Mouse (Mus musculus) embryonic facial prominence, embryonic 14.5 days (tissue): ENCODE results near the gene Slc39a1. TPM values are rescaled to one million over a fixed set of nuclear protein-coding genes. Genes with fewer than 3 reads are reported as not detected.

Experiments used
- ATAC-seq: fragments of 200-750 bp; cut with Nextera tagmentation; 2 replicates; pipeline ENCODE4 v1.8.0; 2017; ENCODE audit warnings: low read depth, moderate number of reproducible peaks, moderate TSS enrichment
- DNase-seq: peaks from one replicate; pipeline ENCODE4 v3.0.0-alpha.2; 2015; ENCODE audit warnings: low spot score
- H3K27ac ChIP-seq: fragments of 300-500 bp; sonication (generic); replicated peaks from 2 replicates; pipeline ENCODE4 v1.5.1; 2014; ENCODE audit warnings: low read depth, mild to moderate bottlenecking, low read length, moderate library complexity
- H3K27me3 ChIP-seq: fragments of 300-500 bp; sonication (generic); replicated peaks from 2 replicates; pipeline ENCODE4 v1.6.1; 2014; ENCODE audit warnings: low read length; ENCODE audit not compliant: control insufficient read depth, insufficient read depth
- H3K36me3 ChIP-seq: fragments of 300-500 bp; sonication (generic); 2 replicates; pipeline ENCODE4 v1.6.1; 2014; ENCODE audit warnings: low read length, mixed read lengths; ENCODE audit not compliant: control insufficient read depth, insufficient read depth
- H3K4me1 ChIP-seq: fragments of 300-500 bp; sonication (generic); 2 replicates; pipeline ENCODE4 v1.6.1; 2014; ENCODE audit warnings: antibody characterized with exemption, low read length; ENCODE audit not compliant: control insufficient read depth, insufficient read depth
- H3K4me2 ChIP-seq: fragments of 300-500 bp; sonication (generic); 2 replicates; pipeline ENCODE4 v1.6.1; 2014; ENCODE audit warnings: low read depth, mild to moderate bottlenecking, low read length, moderate library complexity, mixed read lengths
- H3K4me3 ChIP-seq: fragments of 300-500 bp; sonication (generic); 2 replicates; pipeline ENCODE4 v1.5.1; 2014; ENCODE audit warnings: low read depth, mild to moderate bottlenecking, low read length
- H3K9ac ChIP-seq: fragments of 300-500 bp; sonication (generic); 2 replicates; pipeline ENCODE4 v1.6.1; 2014; ENCODE audit warnings: low read depth, mild to moderate bottlenecking, low read length, moderate library complexity, mixed read lengths
- H3K9me3 ChIP-seq: fragments of 300-500 bp; sonication (generic); 2 replicates; pipeline ENCODE4 v1.6.1; 2016; ENCODE audit warnings: low read length; ENCODE audit not compliant: control insufficient read depth
- WGBS: fragments of 180-500 bp; shearing (Covaris S2); extraction: QIAGEN DNeasy Blood & Tissue Kit; methylation state at CpG from one replicate; pipeline ENCODE4 v1.1.7; 2014; 5-methylcytosine and 5-hydroxymethylcytosine counted together
- polyA plus RNA-seq: library from polyadenylated mRNA; unstranded; fragments of >200 nt; fragmentation: Nextera tagmentation; extraction: Ambion mirVana; gene quantifications from 2 replicates; pipeline ENCODE4 v1.2.1, GENCODE M21; 2014

The Slc39a1 gene
- polyA plus RNA-seq: 88.1 and 90.9 TPM in 2 replicates

DNA sequence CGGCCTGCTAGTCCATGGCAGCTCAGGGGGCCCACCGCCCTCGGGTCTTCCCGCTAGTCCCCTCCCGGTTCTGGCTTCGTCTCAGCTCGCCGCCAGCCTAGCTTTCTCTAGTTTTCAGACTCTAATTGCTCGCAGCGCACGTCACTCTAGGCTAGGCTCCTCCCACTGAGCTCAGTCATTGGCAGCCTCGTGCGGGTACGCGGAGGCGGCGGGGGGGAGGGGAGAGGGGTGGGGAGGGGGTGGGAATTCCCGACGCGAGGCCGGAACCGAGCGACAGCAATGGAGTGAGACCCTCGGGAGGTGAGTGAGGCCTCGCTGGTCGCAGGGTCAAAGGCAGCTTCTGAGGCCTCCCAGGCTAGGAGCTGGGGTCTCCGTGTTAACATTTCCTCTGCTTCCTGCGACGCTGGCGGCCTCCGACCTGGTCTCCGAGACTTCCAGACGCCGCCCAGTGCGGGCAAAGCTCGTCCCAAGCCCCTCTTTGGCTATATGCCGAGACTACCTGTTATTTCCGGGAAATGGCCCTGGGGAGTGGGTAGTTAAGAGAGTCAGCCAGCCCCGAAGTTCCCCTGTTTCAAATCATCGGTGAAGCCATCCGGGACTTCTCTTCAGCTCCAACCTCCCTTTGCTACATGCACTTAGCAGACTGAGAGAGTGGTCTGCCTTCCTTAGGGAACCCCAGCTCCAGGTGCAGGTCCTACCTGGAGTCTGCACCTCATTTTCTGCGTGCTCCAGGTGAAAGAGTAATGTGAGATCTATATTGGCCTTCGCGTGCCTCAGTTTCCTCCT, at the start of gene Slc39a1:
Gene Slc39a1 (plus strand): TSS at position 213 of the 786 bp plus-strand sequence.
- WGBS: under 1% methylated on average over 29 of the region's 44 CpGs
- Histone ChIP-seq H3K4me2 (peak within 1 kb of the TSS; percentile 74), H3K27me3 (no peaks in the 10 kb centered on the region), H3K27ac (peak within 1 kb of the TSS; percentile 95), H3K4me3 (peak within 1 kb of the TSS; percentile 76), H3K9ac (peak within 1 kb of the TSS; percentile 87), H3K36me3 (peaks cover 21% of the 10 kb centered on the region), H3K4me1 (peaks cover 11% of the 10 kb centered on the region), H3K9me3 (no peaks in the 10 kb centered on the region)
- ATAC-seq: peak; percentile 94
- DNase-seq: peak; percentile 99

DNA sequence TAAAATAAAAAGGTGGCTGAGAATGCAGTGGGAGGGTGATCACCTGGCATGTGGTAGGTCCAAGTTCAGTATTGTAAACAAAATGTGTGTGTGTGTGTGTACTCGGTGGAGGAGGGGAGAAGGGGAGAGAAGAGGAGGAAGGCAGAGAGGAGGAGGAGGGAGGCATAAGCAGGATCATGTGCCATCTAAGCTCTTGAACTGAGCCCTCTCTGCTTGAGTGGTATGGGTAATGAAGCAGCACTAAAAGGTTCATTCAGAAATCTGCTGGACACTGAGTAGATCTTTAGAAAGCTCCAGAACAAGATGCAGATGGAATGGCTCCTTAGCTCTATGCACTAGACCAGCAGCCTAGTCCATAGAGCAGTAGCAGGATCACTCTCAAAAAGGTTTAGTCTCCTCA, 45.1 kb upstream of the Slc39a1 start:
- ATAC-seq (no peak), DNase-seq (no peak)
- Histone ChIP-seq H3K9me3 (no peaks in the 10 kb centered on the region), H3K36me3 (peaks cover 4% of the 10 kb centered on the region; the same call in 1 of the 2 replicates), H3K4me1 (no peaks in the 10 kb centered on the region), H3K4me2 (no peak overlapping the region), H3K4me3 (no peak overlapping the region), H3K27me3 (no peaks in the 10 kb centered on the region), H3K27ac (no peak overlapping the region), H3K9ac (no peak overlapping the region)
- 58% methylated on average over 1 of the region's 1 CpGs for WGBS

- no peak for ATAC-seq
- WGBS: 63% methylated on average over 5 of the region's 5 CpGs
These were observed 44.4 kb upstream of the Slc39a1 start for GRCm38 (mm10) chr3:90203619-90204018.

DNA sequence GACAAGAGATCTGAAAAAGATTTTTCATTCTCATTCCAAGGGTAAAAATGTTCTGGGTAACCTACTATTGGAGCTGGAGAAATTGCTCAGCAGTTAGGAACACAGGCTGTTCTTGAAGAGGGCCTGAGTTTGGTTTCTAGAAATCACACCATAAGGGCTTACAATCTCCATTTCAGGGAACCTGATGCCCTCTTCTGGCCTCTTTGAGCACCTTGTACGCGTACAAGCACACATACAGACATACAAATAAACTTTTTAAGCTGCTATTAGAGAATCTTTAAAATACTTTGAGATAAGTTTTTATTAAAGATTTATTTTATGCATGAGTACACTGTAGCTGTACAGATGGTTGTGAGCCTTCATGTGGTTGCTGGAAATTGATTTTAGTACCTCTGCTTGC, 43.4 kb upstream of the Slc39a1 start:
- H3K4me2 ChIP-seq: no peak overlapping the region
- no peak overlapping the region for H3K9ac ChIP-seq
- H3K36me3 ChIP-seq: peaks cover 21% of the 10 kb centered on the region
- no peak overlapping the region for H3K4me3 ChIP-seq
- H3K27me3 ChIP-seq: no peaks in the 10 kb centered on the region
- H3K9me3 ChIP-seq: no peaks in the 10 kb centered on the region
- WGBS: 99% methylated on average over 2 of the region's 2 CpGs
- no peak for ATAC-seq
- H3K4me1 ChIP-seq: no peaks in the 10 kb centered on the region
- no peak overlapping the region for H3K27ac ChIP-seq
- no peak for DNase-seq

More at GRCm38 (mm10) chr3:90203619-90204018, 44.4 kb upstream of the Slc39a1 start:
- Histone ChIP-seq H3K4me1 (no peaks in the 10 kb centered on the region), H3K36me3 (peaks cover 11% of the 10 kb centered on the region; the same call in 1 of the 2 replicates), H3K9ac (no peak overlapping the region), H3K4me3 (no peak overlapping the region), H3K27ac (no peak overlapping the region), H3K27me3 (no peaks in the 10 kb centered on the region), H3K9me3 (no peaks in the 10 kb centered on the region), H3K4me2 (no peak overlapping the region)
- no peak for DNase-seq

GRCm38 (mm10) chr3:90208662-90209061, 39.3 kb upstream of the Slc39a1 start:
- Histone ChIP-seq H3K4me3 (no peak overlapping the region), H3K36me3 (peaks cover 53% of the 10 kb centered on the region), H3K4me1 (peaks cover 13% of the 10 kb centered on the region), H3K9me3 (no peaks in the 10 kb centered on the region), H3K27me3 (no peaks in the 10 kb centered on the region), H3K4me2 (no peak overlapping the region), H3K9ac (no peak overlapping the region), H3K27ac (no peak overlapping the region)
- 67% methylated on average over 2 of the region's 2 CpGs for WGBS
- peak; percentile 26 for DNase-seq
- no peak for ATAC-seq

DNA sequence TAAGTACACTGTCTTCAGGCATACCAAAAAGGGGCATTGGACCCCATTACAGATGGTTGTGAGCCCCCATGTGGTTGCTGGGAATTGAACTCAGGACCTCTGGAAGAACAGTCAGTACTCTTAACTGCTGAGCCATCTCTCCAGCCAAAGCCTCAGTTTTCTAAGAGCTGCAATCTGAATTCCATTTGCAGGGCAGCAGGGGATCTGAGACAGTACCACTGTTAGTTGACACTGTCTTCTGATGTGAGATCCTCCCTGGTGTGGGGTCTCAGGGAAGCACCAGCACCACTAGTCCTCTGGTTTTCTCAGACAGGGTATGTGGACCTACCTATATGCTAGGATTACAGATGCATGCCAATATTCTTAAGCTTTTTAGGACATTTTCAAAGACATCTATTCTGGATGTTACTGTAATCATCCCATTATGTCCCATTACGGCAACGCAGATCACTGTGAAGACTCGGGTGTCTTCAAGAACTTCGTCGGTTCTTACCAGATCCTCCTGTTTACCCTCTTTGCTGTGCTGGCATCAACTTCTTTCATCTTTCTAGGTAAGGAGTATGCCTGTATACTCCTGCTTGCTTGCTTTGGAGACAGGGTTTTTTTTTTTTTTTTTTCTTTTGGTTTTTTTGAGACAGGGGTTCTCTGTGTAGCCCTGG, 37.9 kb upstream of the Slc39a1 start:
- Histone ChIP-seq H3K9ac (no peak overlapping the region), H3K4me1 (peaks cover 18% of the 10 kb centered on the region), H3K4me3 (no peak overlapping the region), H3K36me3 (peaks cover 53% of the 10 kb centered on the region), H3K9me3 (no peaks in the 10 kb centered on the region), H3K27ac (no peak overlapping the region), H3K27me3 (no peaks in the 10 kb centered on the region), H3K4me2 (no peak overlapping the region)
- DNase-seq (no peak), ATAC-seq (no peak)
- 89% methylated on average over 5 of the region's 5 CpGs for WGBS

GRCm38 (mm10) chr3:90211475-90212398, 36.2 kb upstream of the Slc39a1 start:
- Histone ChIP-seq H3K4me3 (peak overlapping the region; percentile 65), H3K4me1 (peaks cover 18% of the 10 kb centered on the region), H3K9me3 (no peaks in the 10 kb centered on the region), H3K9ac (peak overlapping the region; percentile 84), H3K27ac (no peak overlapping the region), H3K36me3 (peaks cover 53% of the 10 kb centered on the region), H3K27me3 (no peaks in the 10 kb centered on the region), H3K4me2 (peak overlapping the region; percentile 91)
- WGBS: 72% methylated on average over 13 of the region's 13 CpGs
- ATAC-seq (no peak), DNase-seq (no peak)

DNA sequence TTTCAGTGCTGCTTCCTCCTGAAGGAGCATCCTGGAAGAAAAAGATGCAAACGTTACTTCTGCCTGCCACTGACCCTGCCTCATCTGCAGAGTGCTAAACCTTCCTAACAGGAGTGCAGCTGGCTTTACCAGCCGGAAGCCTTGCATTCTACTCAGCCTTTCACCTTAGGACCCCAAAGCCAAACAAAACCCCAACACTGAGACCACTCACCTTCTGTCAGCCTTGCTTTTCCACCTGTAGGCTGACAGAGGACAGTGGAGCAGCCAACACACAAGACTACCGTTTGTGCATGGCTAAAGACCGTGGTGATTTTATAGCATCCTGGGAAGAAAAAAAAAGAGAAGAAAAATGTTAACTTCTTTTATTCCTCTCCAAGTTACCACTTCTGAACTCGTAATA, 35.2 kb upstream of the Slc39a1 start:
- peaks cover 18% of the 10 kb centered on the region for H3K4me1 ChIP-seq
- H3K36me3 ChIP-seq: peaks cover 51% of the 10 kb centered on the region
- no peak overlapping the region; the same call in 1 of the 2 replicates for H3K27ac ChIP-seq
- no peak for ATAC-seq
- 13% methylated on average over 5 of the region's 5 CpGs for WGBS
- H3K9ac ChIP-seq: peak overlapping the region; percentile 84
- H3K27me3 ChIP-seq: no peaks in the 10 kb centered on the region
- no peak for DNase-seq
- no peaks in the 10 kb centered on the region for H3K9me3 ChIP-seq
- peak overlapping the region; percentile 91 for H3K4me2 ChIP-seq
- H3K4me3 ChIP-seq: peak overlapping the region; percentile 65
